Mouse (Mus musculus) heart, embryonic 16.5 days (tissue): ENCODE results near the gene Vars2. TPM values are rescaled to one million over a fixed set of nuclear protein-coding genes. Genes with fewer than 3 reads are reported as not detected.

Experiments
- ATAC-seq: fragments of 200-750 bp; cut with Nextera tagmentation; replicated peaks from 2 replicates; pipeline ENCODE4 v1.8.0; 2017; ENCODE audit warnings: moderate number of reproducible peaks; ENCODE audit not compliant: insufficient read depth, low FRiP score; ENCODE audit errors: extremely low read depth
- H3K27ac ChIP-seq: fragments of 300-500 bp; sonication (generic); 2 replicates; pipeline ENCODE4 v1.5.1; 2014; ENCODE audit warnings: mild to moderate bottlenecking, low read length, control low read depth, moderate library complexity
- H3K27me3 ChIP-seq: fragments of 300-500 bp; sonication (generic); 2 replicates; pipeline ENCODE4 v1.6.1; 2014; ENCODE audit warnings: low read length, mixed read lengths; ENCODE audit not compliant: control insufficient read depth, insufficient read depth
- H3K36me3 ChIP-seq: fragments of 300-500 bp; sonication (generic); 2 replicates; pipeline ENCODE4 v1.6.1; 2014; ENCODE audit not compliant: control insufficient read depth, insufficient read depth
- H3K4me1 ChIP-seq: fragments of 300-500 bp; sonication (generic); 2 replicates; pipeline ENCODE4 v1.6.1; 2014; ENCODE audit warnings: low read length, mixed read lengths; ENCODE audit not compliant: control insufficient read depth, insufficient read depth
- H3K4me2 ChIP-seq: fragments of 300-500 bp; sonication (generic); 2 replicates; pipeline ENCODE4 v1.6.1; 2014; ENCODE audit warnings: low read depth, mild to moderate bottlenecking, control low read depth, low read length
- H3K4me3 ChIP-seq: fragments of 300-500 bp; sonication (generic); 2 replicates; pipeline ENCODE4 v1.5.1; 2014; ENCODE audit warnings: mild to moderate bottlenecking, control low read depth, low read length
- H3K9ac ChIP-seq: fragments of 300-500 bp; sonication (generic); 2 replicates; pipeline ENCODE4 v1.6.1; 2014; ENCODE audit warnings: low read length, control low read depth
- H3K9me3 ChIP-seq: fragments of 300-500 bp; sonication (generic); replicated peaks from 2 replicates; pipeline ENCODE4 v1.6.1; 2016; ENCODE audit warnings: low read length; ENCODE audit not compliant: control insufficient read depth
- WGBS: fragments of 180-500 bp; shearing (Covaris S2); extraction: QIAGEN DNeasy Blood & Tissue Kit; methylation state at CpG from one replicate; pipeline ENCODE4 v1.1.7; 2014; 5-methylcytosine and 5-hydroxymethylcytosine counted together
- polyA plus RNA-seq: library from polyadenylated mRNA; unstranded; fragments of >200 nt; fragmentation: Nextera tagmentation; extraction: Ambion mirVana; gene quantifications from 2 replicates; pipeline ENCODE4 v1.2.1, GENCODE M21; 2015

Vars2 gene
- polyA plus RNA-seq, 1 experiment from 2014 or later, result 12.8 TPM

- peaks cover 7% of the 10 kb centered on the region for H3K36me3 ChIP-seq
- no peak overlapping the region for H3K27ac ChIP-seq
Measured at GRCm38 (mm10) chr17:35665957-35666515, 1.4 kb downstream of the Vars2 start.

GRCm38 (mm10) chr17:35653086-35653485 lies 14.3 kb downstream of the Vars2 start:
- WGBS, result 71% methylated on average over 2 of the region's 2 CpGs
- no peak overlapping the region for H3K4me2 ChIP-seq
- H3K9ac ChIP-seq, result no peak overlapping the region
- no peaks in the 10 kb centered on the region for H3K9me3 ChIP-seq
- no peak overlapping the region for H3K27ac ChIP-seq
- no peaks in the 10 kb centered on the region for H3K27me3 ChIP-seq
- no peaks in the 10 kb centered on the region for H3K4me1 ChIP-seq
- no peak overlapping the region for H3K4me3 ChIP-seq
- ATAC-seq, result no peak
- H3K36me3 ChIP-seq, result peaks cover 21% of the 10 kb centered on the region

More at GRCm38 (mm10) chr17:35665957-35666515, 1.4 kb downstream of the Vars2 start:
- no peak for ATAC-seq
- H3K9ac ChIP-seq, result no peak overlapping the region
- H3K4me2 ChIP-seq, result no peak overlapping the region
- WGBS, result 79% methylated on average over 17 of the region's 17 CpGs
- peaks cover 10% of the 10 kb centered on the region for H3K4me1 ChIP-seq
- H3K9me3 ChIP-seq, result no peaks in the 10 kb centered on the region
- H3K4me3 ChIP-seq, result no peak overlapping the region
- H3K27me3 ChIP-seq, result no peaks in the 10 kb centered on the region

- Histone ChIP-seq H3K27ac (no peak overlapping the region), H3K4me3 (no peak overlapping the region), H3K36me3 (no peaks in the 10 kb centered on the region), H3K4me2 (no peak overlapping the region), H3K4me1 (no peaks in the 10 kb centered on the region), H3K9ac (no peak overlapping the region), H3K9me3 (no peaks in the 10 kb centered on the region), H3K27me3 (no peaks in the 10 kb centered on the region; the same call in 1 of the 2 replicates)
- no peak for ATAC-seq
- 70% methylated on average over 2 of the region's 2 CpGs for WGBS
Measured at GRCm38 (mm10) chr17:35649429-35649828, 18.0 kb downstream of the Vars2 start.

GRCm38 (mm10) chr17:35643609-35644236 lies 23.7 kb downstream of the Vars2 start, which contains the start of gene Mucl3:
Mucl3 (minus strand) TSS chr17:35643695.
- ATAC-seq, result no peak
- no peaks in the 10 kb centered on the region for H3K9me3 ChIP-seq
- WGBS, result 65% methylated on average over 13 of the region's 13 CpGs

DNA sequence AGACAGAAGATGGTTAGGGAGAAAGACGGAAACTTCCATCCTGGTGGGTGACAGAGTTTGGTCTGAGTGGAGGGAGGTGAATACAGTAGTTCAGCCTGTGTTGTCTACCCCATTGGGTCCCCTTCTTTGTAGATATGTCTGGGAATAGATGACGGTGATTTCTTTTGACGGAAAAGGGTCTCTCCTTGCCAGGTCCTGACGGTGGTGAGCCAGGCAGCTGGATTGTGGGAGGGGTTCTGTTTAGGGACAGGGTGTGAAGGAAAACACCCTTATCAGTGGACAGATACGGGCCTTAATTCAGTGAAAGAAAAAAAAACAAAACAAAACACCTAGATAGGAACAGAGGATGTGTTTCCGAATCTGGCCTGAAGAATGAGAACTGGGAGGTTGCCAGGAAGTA lies 28.0 kb downstream of the Vars2 start:
- Histone ChIP-seq H3K36me3 (no peaks in the 10 kb centered on the region), H3K9me3 (no peaks in the 10 kb centered on the region), H3K4me1 (peaks cover 10% of the 10 kb centered on the region), H3K9ac (peak overlapping the region; percentile 38), H3K27me3 (peaks cover 3% of the 10 kb centered on the region; the same call in 1 of the 2 replicates), H3K27ac (peak overlapping the region; percentile 76), H3K4me2 (peak overlapping the region; percentile 58), H3K4me3 (peak overlapping the region; percentile 32)
- WGBS, result 31% methylated on average over 6 of the region's 6 CpGs
- no peak for ATAC-seq

More at GRCm38 (mm10) chr17:35643609-35644236, 23.7 kb downstream of the Vars2 start, which contains the start of gene Mucl3:
- peaks cover 7% of the 10 kb centered on the region; the same call in 1 of the 2 replicates for H3K4me1 ChIP-seq
- H3K27me3 ChIP-seq, result no peaks in the 10 kb centered on the region; the same call in 1 of the 2 replicates
- H3K36me3 ChIP-seq, result no peaks in the 10 kb centered on the region
- no peak within 1 kb of the TSS for H3K9ac ChIP-seq
- H3K4me2 ChIP-seq, result no peak within 1 kb of the TSS
- H3K27ac ChIP-seq, result no peak within 1 kb of the TSS
- no peak within 1 kb of the TSS for H3K4me3 ChIP-seq

DNA sequence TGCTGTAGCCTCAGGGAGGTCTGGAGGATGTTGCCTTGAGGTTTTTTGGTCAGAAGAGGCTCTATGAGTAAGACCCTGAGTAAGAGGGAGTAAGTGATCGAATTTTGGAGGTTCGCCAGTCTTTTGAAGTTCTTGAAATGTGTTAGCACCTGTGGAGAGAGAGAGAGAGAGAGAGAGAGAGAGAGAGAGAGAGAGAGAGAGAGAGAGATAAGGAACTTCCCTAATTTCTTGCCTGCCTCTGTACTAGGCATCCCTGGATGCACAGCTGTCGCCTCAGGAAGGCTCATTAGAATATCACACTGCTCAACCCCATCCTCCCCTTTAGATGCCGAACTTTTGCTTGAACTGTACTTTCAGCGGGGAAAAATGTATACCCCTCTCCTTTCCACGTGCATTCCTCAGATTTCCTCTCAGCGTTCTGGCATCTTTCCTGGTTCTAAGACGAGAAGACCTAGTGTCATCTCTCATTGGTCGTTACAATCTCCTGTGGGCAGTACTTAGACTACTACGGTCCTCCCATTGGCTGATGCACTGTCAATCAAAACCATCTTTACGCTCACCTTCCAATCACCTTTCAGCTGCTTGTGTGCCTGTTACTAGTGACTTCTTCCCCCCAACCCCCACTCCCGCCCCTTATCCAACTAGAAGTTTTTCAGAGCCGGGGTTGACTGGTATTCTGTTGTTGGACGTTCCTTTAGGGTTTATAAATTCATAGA lies 28.8 kb downstream of the Vars2 start:
- peak overlapping the region; percentile 76 for H3K27ac ChIP-seq
- WGBS, result 11% methylated on average over 14 of the region's 14 CpGs
- H3K4me2 ChIP-seq, result peak overlapping the region; percentile 58
- H3K9me3 ChIP-seq, result no peaks in the 10 kb centered on the region
- peak overlapping the region; percentile 32 for H3K4me3 ChIP-seq
- ATAC-seq, result peak; percentile 88
- peaks cover 3% of the 10 kb centered on the region; the same call in 1 of the 2 replicates for H3K27me3 ChIP-seq
- H3K4me1 ChIP-seq, result peaks cover 10% of the 10 kb centered on the region
- peak overlapping the region; percentile 38 for H3K9ac ChIP-seq
- H3K36me3 ChIP-seq, result no peaks in the 10 kb centered on the region

GRCm38 (mm10) chr17:35636363-35636762 lies 31.0 kb downstream of the Vars2 start:
- Histone ChIP-seq H3K27me3 (peaks cover 3% of the 10 kb centered on the region; the same call in 1 of the 2 replicates), H3K4me1 (peaks cover 10% of the 10 kb centered on the region), H3K27ac (no peak overlapping the region), H3K9ac (no peak overlapping the region), H3K4me3 (no peak overlapping the region), H3K36me3 (no peaks in the 10 kb centered on the region), H3K9me3 (no peaks in the 10 kb centered on the region), H3K4me2 (no peak overlapping the region)
- no peak for ATAC-seq
- 41% methylated on average over 5 of the region's 5 CpGs for WGBS

DNA sequence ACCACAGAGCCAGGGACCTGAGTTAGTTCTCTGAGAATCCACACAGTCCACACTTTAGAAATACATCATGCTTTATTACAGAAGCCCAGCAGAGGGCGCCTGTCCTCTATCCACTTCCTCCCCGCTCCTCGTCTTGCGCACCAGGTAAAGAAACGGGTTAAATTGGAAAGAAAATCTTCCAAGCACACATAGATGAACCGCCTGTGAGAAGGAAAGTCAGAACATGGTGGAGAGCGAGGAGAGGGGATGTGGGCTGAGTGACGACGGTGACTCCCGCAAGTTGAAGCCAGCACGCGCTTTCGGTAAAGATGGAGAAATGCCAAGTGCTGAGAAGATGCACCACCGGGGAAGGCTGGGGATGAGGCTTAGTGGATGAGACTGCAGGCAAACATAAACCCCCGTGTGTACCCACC lies 31.7 kb downstream of the Vars2 start:
- WGBS, result under 1% methylated on average over 15 of the region's 15 CpGs
- peak overlapping the region; percentile 85 for H3K4me2 ChIP-seq
- H3K27me3 ChIP-seq, result peaks cover 3% of the 10 kb centered on the region; the same call in 1 of the 2 replicates
- ATAC-seq, result no peak
- peak overlapping the region; percentile 55; the same call in 1 of the 2 replicates for H3K9ac ChIP-seq
- peak overlapping the region; percentile 57 for H3K4me3 ChIP-seq
- H3K4me1 ChIP-seq, result peaks cover 10% of the 10 kb centered on the region
- H3K9me3 ChIP-seq, result no peaks in the 10 kb centered on the region
- no peaks in the 10 kb centered on the region for H3K36me3 ChIP-seq
- H3K27ac ChIP-seq, result no peak overlapping the region

DNA sequence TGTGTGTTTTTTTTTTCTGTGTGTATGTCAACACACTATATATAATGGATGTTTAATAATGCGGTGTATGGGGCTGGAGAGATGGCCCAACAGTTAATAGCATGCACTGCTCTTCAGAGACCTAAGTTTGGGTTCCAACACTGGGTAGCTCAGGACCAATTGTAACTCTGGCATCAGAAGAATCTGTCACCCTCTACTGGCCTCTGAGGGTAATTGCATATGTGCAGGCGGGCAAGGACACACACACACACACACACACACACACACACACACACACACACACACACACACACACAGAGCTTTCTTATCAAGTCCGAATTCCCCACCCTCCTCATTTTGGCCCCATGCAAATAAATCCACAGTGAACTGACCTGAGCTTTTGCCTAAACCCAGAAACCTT lies 32.2 kb downstream of the Vars2 start:
- Histone ChIP-seq H3K27ac (no peak overlapping the region), H3K27me3 (peaks cover 3% of the 10 kb centered on the region; the same call in 1 of the 2 replicates), H3K9ac (no peak overlapping the region), H3K4me2 (no peak overlapping the region), H3K9me3 (no peaks in the 10 kb centered on the region), H3K4me1 (peaks cover 10% of the 10 kb centered on the region), H3K4me3 (no peak overlapping the region), H3K36me3 (no peaks in the 10 kb centered on the region)
- WGBS, result 68% methylated on average over 3 of the region's 3 CpGs
- ATAC-seq, result no peak
